Mouse (Mus musculus) kidney, adult 10 weeks (tissue): Measurements from ENCODE around the gene Fam124a. TPM values are rescaled to one million over a fixed set of nuclear protein-coding genes. Genes with fewer than 3 reads are reported as not detected.

Experiments
- polyA plus RNA-seq: library from polyadenylated mRNA; stranded (reverse); fragments of 350-450 nt; fragmentation: Illumina TruSeq; extraction: RNeasy Lipid Tissue Mini Kit (QIAGEN cat#74804); gene quantifications from one replicate; pipeline ENCODE4 v1.2.3, GENCODE M21; 2014; ENCODE audit warnings: low read depth, low replicate concordance

The Fam124a gene
- 2.3 TPM for polyA plus RNA-seq

GRCm38 (mm10) chr14:62555309-62555829 is at the start of gene Fam124a:
TSS of gene Fam124a (plus strand) at chr14:62555737.

GRCm38 (mm10) chr14:62566821-62567220 is 11.3 kb downstream of the Fam124a start, which contains the start of gene Gm4131:
TSS of gene Gm4131 (minus strand) at chr14:62566921.

Other genes starting within 250 kb of the Fam124a start
- not detected for gene Gucy1b2, start 99.4 kb upstream of the Fam124a start, polyA plus RNA-seq
- not detected for gene Gm4131, start 11.2 kb downstream of the Fam124a start, polyA plus RNA-seq
- not detected for gene Serpine3, start 107.9 kb downstream of the Fam124a start, polyA plus RNA-seq
- 48.5 TPM for gene Ints6, start 205.4 kb downstream of the Fam124a start, polyA plus RNA-seq